In genomic region chr11:101138536-101139181, GRCm38 (mm10) we compare ENCODE assay signal across 1 mouse cellular context.
A peak's percentile ranks its signal among the peaks of the same experiment; 100 is the strongest.
TF ChIP-seq lines count a peak whose summit lies in the region.

No protein-coding gene starts in this region.

TF ChIP-seq in MEL, 35 proteins besides CTCF, POLR2A, EP300 and RAD21:
- no peak for TF ChIP-seq MEF2A (IDR thresholded peaks at IDR 0.05; ENCODE audit: extremely low read depth, insufficient replicate concordance, low read depth, low read length, poor library complexity, severe bottlenecking)
- peak; percentile 61; the same call in 1 of the 2 replicates for TF ChIP-seq ELF1 (IDR thresholded peaks at IDR 0.05; ENCODE audit: low read depth, low read length)
